Mouse (Mus musculus) limb, embryonic 15.5 days (tissue): ENCODE data around the gene Olfr1302. TPM values are rescaled to one million over a fixed set of nuclear protein-coding genes. Genes with fewer than 3 reads are reported as not detected.

ENCODE experiments used
- ATAC-seq: fragments of 200-750 bp; cut with Nextera tagmentation; 2 replicates; pipeline ENCODE4 v1.8.0; 2017; ENCODE audit warnings: low read depth, moderate TSS enrichment; ENCODE audit not compliant: insufficient number of reproducible peaks, low FRiP score, low TSS enrichment
- H3K27ac ChIP-seq: fragments of 300-500 bp; sonication (generic); 2 replicates; pipeline ENCODE4 v1.5.1; 2015; ENCODE audit warnings: moderate library complexity, mild to moderate bottlenecking, inconsistent platforms
- H3K27me3 ChIP-seq: fragments of 300-500 bp; sonication (generic); 2 replicates; pipeline ENCODE4 v1.6.1; 2015; ENCODE audit warnings: inconsistent platforms
- H3K36me3 ChIP-seq: fragments of 300-500 bp; sonication (generic); 2 replicates; pipeline ENCODE4 v1.6.1; 2015; ENCODE audit warnings: inconsistent platforms
- H3K4me1 ChIP-seq: fragments of 300-500 bp; sonication (generic); 2 replicates; pipeline ENCODE4 v1.6.1; 2015; ENCODE audit warnings: inconsistent platforms
- H3K4me2 ChIP-seq: fragments of 300-500 bp; sonication (generic); 2 replicates; pipeline ENCODE4 v1.6.1; 2015; ENCODE audit warnings: mild to moderate bottlenecking, inconsistent platforms
- H3K4me3 ChIP-seq: fragments of 300-500 bp; sonication (generic); 2 replicates; pipeline ENCODE4 v1.5.1; 2015; ENCODE audit warnings: mild to moderate bottlenecking, inconsistent platforms
- H3K9ac ChIP-seq: fragments of 300-500 bp; sonication (generic); 2 replicates; pipeline ENCODE4 v1.6.1; 2015; ENCODE audit warnings: inconsistent platforms
- H3K9me3 ChIP-seq: fragments of 300-500 bp; sonication (generic); 2 replicates; pipeline ENCODE4 v1.6.1; 2016; ENCODE audit warnings: inconsistent platforms
- WGBS: fragments of 180-500 bp; shearing (Covaris S2); methylation state at CpG from one replicate; pipeline ENCODE4 v1.1.7; 2015; 5-methylcytosine and 5-hydroxymethylcytosine counted together
- polyA plus RNA-seq: library from polyadenylated mRNA; unstranded; fragments of >200 nt; fragmentation: Nextera tagmentation; extraction: Ambion mirVana; gene quantifications from 2 replicates; pipeline ENCODE4 v1.2.1, GENCODE M21; 2015

Olfr1302 gene
- not detected in 2 replicates for polyA plus RNA-seq

DNA sequence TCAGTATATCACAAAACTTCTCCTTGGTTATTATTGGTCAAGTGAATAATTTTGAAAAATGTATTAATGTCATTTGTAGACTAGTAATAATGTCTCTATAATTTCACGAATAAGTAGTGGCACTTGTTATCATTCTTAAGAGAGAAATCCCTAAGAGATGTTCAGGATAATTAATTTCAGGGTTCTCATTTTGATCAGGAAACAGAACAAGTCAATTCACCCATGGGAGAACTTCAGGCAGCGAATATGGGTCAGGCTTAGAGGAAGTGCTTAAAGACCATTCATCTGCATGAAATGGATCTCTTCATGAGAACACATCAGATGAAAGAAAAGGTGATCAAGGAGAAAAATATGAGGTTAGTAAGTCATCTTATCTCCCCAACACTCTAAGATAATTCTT, at the start of gene Olfr1302:
Olfr1302 (plus strand) TSS at position 301 of the 400 bp plus-strand sequence.
- H3K4me2 ChIP-seq: no peak within 1 kb of the TSS
- H3K27ac ChIP-seq: no peak within 1 kb of the TSS
- H3K4me1 ChIP-seq: no peaks in the 10 kb centered on the region
- H3K36me3 ChIP-seq: no peaks in the 10 kb centered on the region
- ATAC-seq: no peak
- no peaks in the 10 kb centered on the region for H3K27me3 ChIP-seq
- H3K4me3 ChIP-seq: no peak within 1 kb of the TSS
- no peak within 1 kb of the TSS for H3K9ac ChIP-seq
- H3K9me3 ChIP-seq: no peaks in the 10 kb centered on the region
- WGBS: 81% methylated on average over 2 of the region's 2 CpGs

DNA sequence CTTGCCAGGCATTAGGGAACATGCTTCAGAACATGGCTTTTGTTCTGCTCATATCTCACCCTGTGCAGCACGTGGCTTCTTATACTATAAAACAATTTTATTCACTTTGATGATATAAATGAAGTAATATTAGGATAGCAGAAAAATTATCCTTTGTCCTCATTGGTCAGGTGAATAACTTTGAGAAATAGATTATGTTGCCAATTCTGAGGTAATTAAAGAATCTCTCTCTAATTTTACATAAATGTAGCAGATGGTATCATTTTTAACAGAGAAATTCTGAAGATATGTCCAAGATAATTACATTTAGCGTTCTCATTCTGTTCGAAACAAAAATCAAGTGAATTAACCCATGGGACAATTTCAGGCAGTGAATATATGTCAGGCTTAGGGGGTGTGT, 26.5 kb upstream of the Olfr1302 start, which contains the start of gene Olfr1301:
Olfr1301 (plus strand) TSS at position 301 of the 400 bp plus-strand sequence.
- no peaks in the 10 kb centered on the region for H3K4me1 ChIP-seq
- H3K27me3 ChIP-seq: no peaks in the 10 kb centered on the region
- no peak within 1 kb of the TSS for H3K27ac ChIP-seq
- 85% methylated on average over 3 of the region's 3 CpGs for WGBS
- no peaks in the 10 kb centered on the region for H3K36me3 ChIP-seq
- H3K9ac ChIP-seq: no peak within 1 kb of the TSS
- H3K4me3 ChIP-seq: no peak within 1 kb of the TSS
- ATAC-seq: no peak
- H3K9me3 ChIP-seq: no peaks in the 10 kb centered on the region
- H3K4me2 ChIP-seq: no peak within 1 kb of the TSS

DNA sequence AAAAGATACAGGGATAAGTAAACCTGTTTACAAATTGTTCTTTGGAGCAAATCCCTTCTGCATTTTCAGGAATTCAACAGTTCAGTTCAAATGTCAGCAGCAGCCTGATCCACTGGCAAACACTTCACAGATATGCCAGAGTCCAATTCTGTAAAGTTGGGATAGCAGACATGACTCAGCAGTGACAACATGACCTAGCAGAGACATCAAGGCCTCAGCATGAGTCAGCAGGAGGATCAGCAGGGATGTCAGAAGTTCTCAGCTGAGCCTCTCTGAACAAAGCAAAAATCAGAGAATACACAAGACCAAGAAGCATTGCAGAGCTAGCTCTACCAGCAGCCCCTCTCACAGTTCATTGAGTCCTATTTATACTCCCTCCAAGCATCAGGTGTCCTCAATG, 35.7 kb downstream of the Olfr1302 start:
- Histone ChIP-seq H3K4me3 (no peak overlapping the region), H3K4me2 (no peak overlapping the region), H3K27me3 (no peaks in the 10 kb centered on the region), H3K4me1 (no peaks in the 10 kb centered on the region), H3K9me3 (no peaks in the 10 kb centered on the region), H3K9ac (no peak overlapping the region), H3K36me3 (no peaks in the 10 kb centered on the region), H3K27ac (no peak overlapping the region)
- ATAC-seq: no peak

DNA sequence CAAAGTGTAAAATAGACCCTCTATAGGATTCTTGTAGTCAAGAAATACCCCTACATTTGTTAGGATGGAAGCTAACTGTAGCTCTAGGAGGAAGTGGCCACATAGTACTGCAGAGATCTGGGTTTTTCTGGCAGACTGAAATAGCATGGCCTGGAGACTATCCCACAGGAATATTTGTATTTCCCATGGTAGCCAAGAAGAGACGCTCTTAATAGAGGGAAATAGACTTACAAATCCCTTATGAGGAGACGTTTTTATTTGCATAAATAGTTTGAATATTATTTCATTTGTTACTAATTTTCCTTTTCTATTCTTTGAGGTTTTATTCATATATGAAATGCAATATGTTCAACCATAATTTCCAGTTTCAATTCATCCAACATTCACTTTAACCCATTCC, 43.0 kb downstream of the Olfr1302 start, which contains the start of gene Olfr1303:
Olfr1303 (minus strand) TSS at position 101 of the 400 bp plus-strand sequence.
- Histone ChIP-seq H3K9me3 (no peaks in the 10 kb centered on the region), H3K27ac (no peak within 1 kb of the TSS), H3K4me1 (no peaks in the 10 kb centered on the region), H3K4me3 (no peak within 1 kb of the TSS), H3K9ac (no peak within 1 kb of the TSS), H3K4me2 (no peak within 1 kb of the TSS), H3K27me3 (no peaks in the 10 kb centered on the region), H3K36me3 (no peaks in the 10 kb centered on the region)
- ATAC-seq: no peak
- 80% methylated on average over 2 of the region's 2 CpGs for WGBS

Other genes with a start within 250 kb of the Olfr1302 start
- gene Olfr1294, start 237.1 kb upstream of the Olfr1302 start, polyA plus RNA-seq: not detected in 2 replicates
- not detected in 2 replicates for gene Olfr1295, start 207.7 kb upstream of the Olfr1302 start, polyA plus RNA-seq
- not detected in 2 replicates for gene Olfr1297, start 150.9 kb upstream of the Olfr1302 start, polyA plus RNA-seq
- gene Olfr1298, start 128.2 kb upstream of the Olfr1302 start, polyA plus RNA-seq: not detected in 2 replicates
- gene Olfr1299, start 116.0 kb upstream of the Olfr1302 start, polyA plus RNA-seq: not detected in 2 replicates
- not detected in 2 replicates for gene Olfr1301, start 26.4 kb upstream of the Olfr1302 start, polyA plus RNA-seq
- gene Olfr1303, start 42.9 kb downstream of the Olfr1302 start, polyA plus RNA-seq: not detected in 2 replicates
- not detected in 2 replicates for gene Olfr1305, start 99.7 kb downstream of the Olfr1302 start, polyA plus RNA-seq
- not detected in 2 replicates for gene Olfr1306, start 138.8 kb downstream of the Olfr1302 start, polyA plus RNA-seq
- gene Olfr1307, start 172.0 kb downstream of the Olfr1302 start, polyA plus RNA-seq: not detected in 2 replicates
- not detected in 2 replicates for gene Olfr1308, start 187.5 kb downstream of the Olfr1302 start, polyA plus RNA-seq
- not detected in 2 replicates for gene Olfr1309, start 212.9 kb downstream of the Olfr1302 start, polyA plus RNA-seq
- not detected in 2 replicates for gene Olfr1310, start 235.3 kb downstream of the Olfr1302 start, polyA plus RNA-seq
- not detected in 2 replicates for gene Olfr1311, start 247.0 kb downstream of the Olfr1302 start, polyA plus RNA-seq